Mouse (Mus musculus) right cerebral cortex, postnatal 10 days (tissue): Measurements from ENCODE around the gene Dlec1.

Experiments
- DNase-seq, 2 experiments: peaks; one replicate each; pipeline ENCODE4 v3.0.0; 2021; ENCODE audit warnings: low spot score in 2 of 2

Dlec1 gene

DNA sequence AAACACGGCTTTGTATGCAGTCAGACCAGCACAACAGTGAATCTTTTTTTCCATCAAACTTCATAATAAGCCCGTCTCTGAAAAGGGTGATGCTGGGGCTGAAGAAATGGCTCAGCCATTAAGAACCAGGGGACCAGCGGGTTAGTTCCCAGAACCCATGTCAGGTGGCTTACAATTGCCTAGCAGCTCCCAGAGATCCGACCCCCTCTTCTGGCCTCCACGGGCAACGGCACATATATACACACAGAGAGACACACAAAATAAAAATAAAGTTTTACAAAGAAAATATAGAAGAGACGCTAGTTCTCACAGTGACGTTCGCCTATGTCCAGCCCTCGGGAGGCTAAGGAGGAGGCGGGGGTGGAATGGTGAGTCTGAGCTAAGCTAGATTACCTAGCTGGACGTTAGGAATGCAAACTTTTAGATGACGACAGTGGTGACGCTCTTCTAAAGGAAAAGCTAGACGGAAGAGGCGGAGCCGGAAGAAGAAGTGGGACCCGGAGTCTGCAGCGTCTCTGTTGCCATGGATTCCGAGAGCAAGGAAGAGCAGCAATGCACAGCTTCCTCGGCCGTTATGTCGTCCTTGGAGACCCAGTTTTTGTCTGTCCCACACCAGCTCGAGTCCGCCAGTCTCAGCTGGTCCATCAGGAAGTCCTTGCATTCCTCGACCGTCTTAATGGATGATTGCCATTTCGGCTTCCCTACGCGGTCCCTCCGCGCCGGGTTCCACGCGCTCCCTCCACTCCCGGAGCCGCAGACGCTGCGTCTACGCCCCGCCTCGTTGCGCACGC is at the start of gene Dlec1:
Dlec1 (plus strand) TSS at position 487 of the 791 bp plus-strand sequence.
- DNase-seq: peak; percentile 86 to 91

DNA sequence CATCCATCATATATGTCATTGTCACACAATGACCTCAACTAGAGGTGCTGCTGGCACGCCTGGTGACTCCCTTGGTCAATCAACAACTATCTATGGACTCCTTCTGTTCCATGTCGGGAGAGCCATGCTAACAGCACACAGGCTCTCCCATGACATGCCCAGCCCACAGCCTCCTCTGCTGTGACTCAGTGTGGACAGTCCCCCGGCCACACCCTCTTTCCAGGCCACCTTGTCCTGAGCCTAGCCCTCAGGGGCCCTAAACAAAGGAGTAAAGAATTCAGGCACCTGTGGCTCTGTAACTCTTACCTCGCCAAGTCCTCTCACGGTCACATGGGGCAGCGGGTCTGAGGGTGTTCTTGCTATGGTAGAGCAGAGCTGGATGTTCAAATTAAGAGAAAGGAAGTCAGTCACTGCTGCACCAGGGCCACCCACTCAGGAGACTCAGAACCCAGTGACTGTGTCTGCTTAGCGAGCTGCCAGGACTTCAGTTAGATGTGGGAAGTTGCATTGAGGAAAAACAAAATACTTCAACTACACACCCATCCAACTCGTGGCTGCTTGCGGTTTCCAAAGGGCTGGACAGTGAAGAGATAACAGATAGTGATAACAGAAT is 48.2 kb upstream of the Dlec1 start:
- DNase-seq: no peak

DNA sequence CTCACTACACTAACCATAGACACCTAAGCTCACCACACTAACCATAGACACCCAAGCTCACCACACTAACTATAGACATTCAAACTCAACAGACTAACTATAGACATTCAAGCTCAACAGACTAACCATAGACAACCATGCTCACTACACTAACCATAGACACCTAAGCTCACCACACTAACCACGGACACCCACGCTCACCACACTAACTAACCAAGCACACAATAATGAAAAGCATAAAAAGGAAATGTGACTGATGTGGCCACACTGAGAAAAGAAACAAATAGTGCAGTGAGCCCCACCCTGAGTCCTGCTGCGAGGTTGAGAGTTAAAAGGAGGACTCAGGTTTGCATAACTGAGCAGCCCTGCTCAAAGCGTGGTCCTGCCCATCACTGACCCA is 46.9 kb upstream of the Dlec1 start:
- no peak for DNase-seq

DNA sequence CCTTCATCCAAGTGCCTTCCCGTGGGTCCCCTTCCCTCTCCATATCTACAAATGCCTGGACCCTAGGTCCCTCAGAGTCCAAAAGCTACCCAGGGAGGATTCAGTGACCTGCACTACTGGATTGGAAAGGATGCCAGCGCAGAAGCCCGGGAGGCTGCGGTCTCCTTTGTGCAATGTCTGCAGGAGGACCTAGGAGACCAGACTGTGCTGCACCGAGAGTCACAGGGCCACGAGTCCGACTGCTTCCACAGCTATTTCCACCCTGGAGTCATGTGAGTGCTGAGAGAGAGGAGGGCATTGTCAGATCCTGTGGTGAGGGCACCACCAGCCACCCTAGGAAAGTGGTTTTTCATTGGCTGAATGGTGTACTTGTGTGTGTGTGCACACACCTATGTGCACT is 44.0 kb upstream of the Dlec1 start:
- DNase-seq: no peak

DNA sequence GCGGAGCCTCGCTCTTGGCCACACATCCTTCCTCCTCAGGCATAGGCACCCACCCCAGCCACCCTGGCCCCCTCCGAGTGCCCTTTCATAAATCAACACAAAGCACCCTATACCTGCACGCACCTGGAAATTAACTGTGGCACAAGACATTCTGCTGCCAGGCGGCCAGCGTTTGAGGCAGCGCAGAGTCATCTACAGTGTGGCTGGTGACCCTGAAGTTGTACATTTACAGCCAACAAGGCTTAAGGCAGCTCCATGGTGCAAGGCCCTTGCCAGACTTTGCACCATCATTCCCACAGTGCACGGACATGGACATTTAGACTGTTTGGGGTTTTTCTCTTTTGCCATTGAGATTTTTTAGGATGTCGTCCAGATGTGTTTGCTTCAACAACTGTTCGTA is 41.6 kb upstream of the Dlec1 start:
- DNase-seq: no peak

DNA sequence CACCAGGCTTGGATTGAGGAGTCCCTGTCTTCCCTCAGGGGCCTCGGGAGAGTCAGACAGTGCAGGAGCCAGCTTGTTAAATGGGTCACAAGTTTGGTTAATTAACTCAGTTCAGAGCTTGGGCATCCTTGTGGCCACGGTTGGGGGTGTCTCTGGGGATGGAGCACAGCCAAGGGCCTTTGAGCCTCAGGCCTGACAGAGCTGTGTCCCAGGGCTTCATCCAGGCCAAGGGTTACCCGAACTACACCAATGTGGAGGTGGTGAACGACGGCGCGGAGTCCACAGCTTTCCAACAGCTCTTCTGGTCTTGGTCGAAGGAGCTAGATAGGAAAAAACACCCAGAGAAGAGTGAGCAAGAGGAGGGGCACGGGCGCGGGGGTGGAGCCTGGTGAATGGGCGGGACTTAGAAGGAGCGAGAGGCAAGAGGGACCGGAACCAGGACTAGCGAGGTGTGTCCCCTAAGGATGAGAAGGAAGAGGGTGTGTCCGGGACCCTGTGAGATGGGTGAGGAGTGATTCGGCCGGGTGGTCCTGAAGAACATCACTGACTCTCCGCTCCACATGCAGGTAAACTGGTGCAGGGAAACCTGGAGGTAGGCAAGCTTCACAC is 39.1 kb upstream of the Dlec1 start:
- DNase-seq: no peak

DNA sequence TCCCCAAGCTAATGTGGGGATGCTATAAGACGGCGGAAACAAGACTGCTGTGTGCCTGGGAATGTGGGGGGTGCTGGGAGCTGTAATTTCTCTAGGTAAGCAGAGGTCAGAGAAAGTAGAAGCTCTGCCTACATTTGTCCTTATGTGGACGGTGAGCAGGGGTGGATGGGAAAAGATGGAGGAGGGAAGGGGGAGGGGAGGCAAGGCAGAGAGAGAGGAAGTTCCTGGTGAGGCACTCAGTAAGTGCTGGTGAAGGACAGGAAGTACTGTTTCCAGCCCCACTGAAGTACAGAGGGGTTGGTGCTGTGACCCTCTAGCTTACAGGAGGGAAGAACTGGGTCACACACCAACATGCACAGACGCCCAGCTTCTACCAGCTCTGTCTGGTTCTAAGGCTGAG is 38.0 kb upstream of the Dlec1 start:
- no peak for DNase-seq

DNA sequence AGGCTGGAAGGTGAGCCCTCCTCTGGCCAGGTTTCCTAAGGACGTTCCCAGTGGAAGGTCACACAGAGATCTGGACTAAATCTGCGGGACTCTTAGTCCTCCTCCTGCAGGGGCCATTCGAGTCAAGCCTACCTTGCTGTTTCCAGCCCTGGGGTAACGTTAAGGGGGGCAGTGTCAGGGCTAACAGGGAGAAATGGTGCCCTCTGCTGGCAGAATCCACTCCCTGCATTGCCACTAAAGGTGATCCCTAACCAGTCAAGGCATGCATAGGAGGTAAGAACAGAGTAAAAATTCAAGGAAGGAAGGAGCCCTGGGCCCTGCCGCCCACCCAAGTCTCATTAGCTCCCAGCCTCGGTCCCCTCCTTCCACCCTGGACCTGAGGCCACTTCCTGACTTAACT is 34.7 kb upstream of the Dlec1 start:
- peak; percentile 81 to 88 for DNase-seq

DNA sequence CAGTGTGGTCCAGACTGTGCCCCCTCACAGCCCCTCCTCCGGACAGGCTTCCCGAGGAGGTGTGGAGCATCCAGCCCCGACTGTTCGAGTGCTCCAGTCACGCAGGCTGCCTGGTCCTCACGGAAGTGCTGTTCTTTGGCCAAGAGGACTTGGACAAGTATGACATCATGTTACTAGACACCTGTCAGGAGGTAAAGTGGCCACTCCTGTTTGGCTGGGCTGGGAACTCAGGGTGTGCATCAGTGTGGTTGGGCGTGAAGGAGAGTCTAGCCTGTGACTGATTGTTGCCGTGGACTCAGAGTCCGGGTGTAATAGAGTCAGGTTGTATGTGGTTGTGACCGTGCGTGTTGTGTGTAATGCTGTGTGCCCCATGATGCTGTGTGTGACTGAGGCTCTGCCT is 34.0 kb upstream of the Dlec1 start:
- no peak for DNase-seq

DNA sequence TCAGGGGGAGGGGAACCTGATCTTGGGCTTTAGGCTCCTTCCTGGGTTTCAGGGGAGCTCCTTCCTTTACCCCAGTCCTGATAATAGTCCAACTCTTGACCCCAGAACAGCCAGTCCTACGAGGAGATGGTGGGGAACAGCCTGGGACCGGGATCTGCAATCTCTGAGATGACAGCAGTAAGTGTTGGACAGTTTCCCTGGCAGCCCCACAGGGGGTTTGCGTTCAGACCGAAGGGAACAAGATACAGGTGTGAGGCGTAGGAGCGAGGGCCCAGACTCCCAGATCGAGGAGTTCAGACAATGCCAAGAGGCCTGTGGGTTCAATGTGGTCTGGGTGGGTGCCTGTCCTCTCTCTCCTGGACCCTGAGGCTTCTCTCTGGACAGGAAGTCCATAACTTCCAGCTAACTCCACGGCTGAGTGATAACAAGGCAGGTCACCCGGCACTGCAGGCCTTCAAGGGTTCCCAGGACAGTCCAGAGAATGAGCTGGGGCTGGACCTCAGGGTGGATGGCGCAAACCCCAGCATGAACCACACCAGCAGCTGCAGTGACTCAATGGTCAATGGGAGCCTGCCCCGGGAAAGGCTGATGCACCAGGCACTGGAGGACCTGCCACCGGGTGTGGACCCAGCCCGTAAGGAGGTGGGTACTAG is 32.0 kb upstream of the Dlec1 start:
- DNase-seq: no peak

DNA sequence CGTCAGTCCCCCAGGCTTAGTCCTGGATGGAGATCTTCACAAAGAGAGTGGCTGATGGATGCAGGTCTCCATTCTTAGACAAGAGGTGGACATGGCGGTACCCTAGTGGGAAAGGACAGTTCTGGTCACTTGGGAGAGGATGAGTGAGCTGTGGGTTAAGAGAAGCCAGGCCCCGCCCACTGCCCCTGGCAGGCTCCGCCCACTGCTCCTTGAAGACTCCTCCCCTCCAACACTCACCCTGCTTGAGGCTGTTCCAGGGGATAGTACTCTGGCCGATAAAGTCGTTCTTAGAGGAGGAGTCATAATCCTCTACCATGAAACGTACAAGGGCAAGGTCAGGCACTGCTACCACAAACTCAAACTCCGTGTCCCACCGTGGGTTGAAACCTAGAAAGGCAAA is 30.5 kb upstream of the Dlec1 start:
- no peak for DNase-seq

DNA sequence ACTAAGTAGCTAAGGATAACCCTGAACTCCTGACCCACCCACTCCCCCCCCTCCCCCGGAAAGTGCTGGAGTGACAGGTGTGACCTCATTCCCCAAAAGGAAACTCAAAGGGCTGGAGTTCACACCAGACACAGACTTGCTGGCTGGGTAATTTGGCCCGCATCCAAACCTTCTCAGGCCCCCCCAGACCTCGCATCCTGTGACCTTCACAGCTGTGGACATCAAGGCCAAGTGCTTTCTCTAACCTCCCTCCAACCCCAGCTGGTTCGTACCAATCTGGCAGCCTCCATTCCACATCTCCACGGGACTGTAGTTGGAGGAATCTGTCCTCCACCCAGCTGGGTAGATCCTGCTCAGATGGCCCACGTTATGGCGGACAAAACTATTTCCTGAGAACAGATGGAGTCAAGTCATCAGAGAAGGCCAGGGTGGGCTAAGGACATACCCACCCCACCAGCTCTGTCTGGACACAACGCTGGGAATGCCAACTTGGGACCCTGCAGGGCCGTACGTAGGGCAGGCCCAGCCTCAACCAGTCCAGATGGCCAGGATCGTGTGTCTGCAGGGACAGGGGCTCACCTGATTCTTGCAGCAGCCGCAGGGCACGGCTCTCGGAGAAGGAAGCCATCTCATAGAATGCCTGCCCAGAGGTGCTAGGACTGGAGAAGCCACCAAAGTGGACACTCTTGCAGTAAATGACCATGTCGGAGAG is 28.9 kb upstream of the Dlec1 start:
- DNase-seq: no peak

DNA sequence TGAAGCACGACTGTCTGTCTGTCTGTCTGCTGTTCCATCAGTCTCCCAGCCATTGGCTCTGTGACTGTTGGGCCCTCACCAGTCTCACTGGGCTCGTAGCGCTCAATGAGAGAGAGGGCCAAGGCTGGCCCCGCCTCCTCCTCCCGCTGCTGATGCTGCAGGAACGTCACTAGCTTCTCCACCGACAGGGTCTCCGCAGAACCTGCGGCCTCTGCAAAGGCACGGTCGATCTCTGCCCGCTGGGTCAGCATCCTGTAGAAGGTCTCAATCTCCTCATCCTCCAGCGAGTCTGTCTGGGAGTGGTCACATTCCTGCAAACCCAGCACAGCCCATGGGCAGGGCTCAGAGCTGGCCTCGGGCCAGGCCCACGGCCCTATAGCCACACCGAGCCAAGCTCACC is 26.6 kb upstream of the Dlec1 start:
- no peak for DNase-seq

DNA sequence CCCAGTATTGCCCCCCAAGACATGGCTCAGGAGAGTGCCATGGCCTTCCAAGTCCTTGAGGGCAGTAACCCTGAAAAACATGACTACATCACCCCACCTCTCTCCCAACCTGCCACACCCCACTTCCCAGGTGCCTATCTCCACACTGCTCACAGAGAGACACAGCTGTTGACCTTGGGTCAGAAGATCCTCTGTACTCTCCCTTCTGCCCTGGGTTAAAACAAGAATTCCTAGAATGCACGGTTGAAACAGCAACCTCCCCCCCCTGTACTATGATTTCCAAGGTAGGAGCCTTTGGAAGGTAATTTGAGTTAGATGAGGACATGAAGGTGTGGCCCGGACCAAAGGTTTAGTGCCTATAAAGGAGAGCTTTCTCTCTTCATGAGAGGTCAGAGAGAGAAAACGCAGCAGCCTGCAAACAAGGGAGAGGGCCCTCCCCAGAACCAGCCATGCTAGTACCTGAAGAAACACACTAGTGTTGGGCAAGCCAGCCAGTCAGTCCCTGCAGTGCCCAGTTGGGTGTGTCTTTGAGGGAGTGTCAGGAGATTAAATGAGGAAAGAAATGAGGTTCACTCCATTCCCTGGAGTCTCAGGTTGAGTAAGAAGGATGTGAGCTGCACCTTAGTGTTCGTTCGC is 22.1 kb upstream of the Dlec1 start:
- no peak for DNase-seq

DNA sequence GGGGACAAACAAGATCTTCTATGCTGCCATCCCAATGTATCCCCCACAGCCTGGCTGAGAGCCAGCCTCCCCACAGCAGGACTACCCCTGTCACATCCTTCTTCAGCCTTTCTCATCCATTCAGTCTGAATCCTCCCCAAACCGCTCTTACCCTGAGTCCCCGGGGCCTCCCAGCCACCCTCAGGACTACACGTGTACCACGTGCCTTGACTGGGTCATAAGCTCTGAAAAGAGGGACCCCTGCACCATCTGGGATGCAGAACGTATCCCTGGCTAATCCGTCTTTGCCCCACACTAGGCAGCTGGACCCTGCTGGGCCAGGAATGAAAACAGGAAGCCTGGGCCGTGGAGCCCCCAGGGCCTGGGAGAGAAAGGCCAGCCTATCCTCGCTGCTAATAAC is 20.2 kb upstream of the Dlec1 start:
- DNase-seq: no peak

DNA sequence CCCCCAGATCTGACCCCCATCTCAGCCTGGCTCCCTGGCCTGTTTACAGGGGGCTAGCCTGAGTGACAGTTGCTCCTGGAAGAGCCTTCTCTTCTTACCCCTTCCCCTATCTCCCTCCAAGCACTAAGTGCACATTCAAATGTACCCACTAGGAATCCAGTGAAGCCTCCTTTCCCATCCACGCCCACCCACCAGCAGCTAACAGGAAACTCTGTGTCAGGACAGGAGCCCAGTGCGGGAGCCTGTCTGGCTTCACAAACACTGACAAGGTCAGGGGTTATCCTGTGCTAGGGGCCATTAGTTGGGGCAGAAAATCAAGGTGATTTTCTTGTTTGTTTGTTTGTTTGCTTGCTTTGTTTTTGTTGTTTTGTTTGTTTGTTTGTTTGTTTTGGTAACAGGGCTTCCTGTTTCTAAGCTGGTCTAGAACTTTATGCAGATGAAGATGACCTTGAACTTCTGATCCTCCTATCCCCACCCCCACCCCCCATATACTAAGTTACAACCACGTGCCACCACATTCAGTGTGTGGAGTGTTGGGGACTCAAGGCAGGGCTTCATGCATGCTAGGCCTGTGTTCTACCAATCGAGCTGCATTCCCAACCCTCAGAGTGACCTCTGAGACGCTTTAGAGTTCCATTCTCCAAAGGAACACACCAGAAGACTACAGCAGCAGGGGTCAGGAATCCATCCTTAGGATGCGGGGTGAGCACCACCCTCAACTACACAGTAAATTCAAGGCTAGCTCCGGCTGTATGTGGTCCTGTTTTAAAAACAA is 19.4 kb upstream of the Dlec1 start:
- DNase-seq: no peak

DNA sequence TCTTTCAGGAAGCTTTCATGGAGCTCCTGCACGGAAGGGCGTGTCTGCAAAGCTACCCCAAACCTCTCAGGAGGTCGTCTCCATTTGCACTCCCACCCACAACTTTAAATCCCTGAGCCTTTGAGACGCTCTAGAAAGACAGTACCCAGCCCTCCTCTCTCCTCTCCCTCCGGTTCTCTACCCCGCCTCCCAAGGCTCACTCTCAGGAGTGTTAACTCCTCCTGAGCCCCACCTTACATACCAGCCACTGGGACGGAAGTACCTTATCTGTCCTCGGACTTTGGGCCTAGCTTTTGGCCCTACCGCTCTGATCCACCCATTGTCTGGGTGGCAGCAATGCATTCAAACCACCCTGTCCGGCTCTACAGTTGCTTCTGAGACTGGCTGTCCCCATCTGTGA is 18.3 kb upstream of the Dlec1 start:
- no peak for DNase-seq

DNA sequence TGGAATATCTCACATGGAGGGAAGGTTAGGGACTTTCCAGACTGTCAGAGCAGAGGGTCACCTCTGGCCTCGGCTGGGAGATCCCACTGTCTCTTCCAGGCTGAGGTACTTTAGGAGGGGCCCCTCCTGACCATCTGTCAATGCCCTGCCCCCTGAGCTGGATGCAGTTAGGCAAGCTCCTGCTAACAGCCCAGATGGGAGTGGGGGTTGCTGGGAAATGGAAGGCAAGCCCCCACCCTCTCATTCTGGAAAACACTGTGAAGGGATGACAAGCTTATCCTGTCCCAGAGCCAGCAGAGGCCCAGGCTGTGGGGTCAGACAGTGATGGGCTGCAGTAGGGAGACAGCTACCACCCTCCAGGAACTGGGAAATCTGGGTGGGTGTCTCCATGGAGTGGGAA is 15.8 kb upstream of the Dlec1 start:
- no peak for DNase-seq

DNA sequence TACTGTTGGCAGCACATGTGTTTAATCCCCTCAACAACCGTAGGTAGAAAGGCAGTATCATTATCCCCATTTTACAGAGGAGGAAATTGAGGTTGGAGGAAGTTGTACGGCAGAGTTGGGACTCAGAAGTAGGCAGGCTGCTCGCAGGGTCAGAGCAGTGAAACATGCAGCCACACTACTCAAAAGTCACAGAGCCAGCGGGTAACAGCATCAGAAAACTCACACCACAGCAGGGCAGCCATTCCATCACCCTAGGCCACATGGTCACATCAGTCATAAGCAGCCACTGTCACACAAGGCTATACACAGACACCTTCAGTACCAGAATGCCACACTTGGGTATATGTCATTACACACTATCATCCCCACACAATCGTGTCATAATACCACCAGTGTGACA is 15.0 kb upstream of the Dlec1 start:
- no peak for DNase-seq

DNA sequence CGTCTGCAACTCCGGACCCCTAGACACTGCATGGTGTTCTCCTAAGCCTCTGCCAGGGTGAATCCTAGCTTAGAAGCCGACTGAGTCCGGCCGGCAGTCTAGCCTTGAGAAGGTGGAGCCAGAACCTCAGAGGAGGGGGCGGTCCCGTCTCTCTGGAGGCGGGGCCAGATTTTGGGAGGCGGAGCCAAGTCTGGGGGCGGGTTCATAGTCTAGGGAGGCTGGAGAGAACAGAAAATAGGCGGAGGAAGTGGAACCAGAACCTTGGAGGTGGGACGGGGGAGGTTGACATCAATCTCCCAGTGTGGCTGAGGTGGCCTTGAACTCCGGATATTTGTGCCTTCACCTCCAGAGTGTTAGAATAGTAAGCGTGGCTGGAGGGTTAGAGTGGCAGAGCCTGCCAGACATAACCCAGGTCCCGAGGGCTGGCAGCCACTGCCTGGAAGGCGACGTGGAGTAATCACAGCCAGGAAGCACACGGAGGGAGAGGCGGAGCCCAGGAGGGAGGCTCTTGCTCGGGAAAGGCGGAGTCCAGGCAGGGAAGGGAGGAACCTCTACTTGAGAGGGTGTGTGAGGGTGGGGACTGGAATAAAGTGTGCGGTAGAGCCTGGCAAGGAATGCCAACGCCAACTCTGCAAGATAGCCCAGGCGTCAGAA is 14.0 kb upstream of the Dlec1 start:
- peak; percentile 78 to 83 for DNase-seq
